Mouse (Mus musculus) thymus, adult 2 months (tissue): ENCODE results near the gene Lat.

ENCODE experiments used
- CTCF ChIP-seq: fragments of 200-500 bp; IDR thresholded peaks from 2 replicates; pipeline ENCODE4 v1.5.1; 2012; ENCODE audit warnings: mild to moderate bottlenecking, control low read depth, low read length, moderate library complexity, borderline replicate concordance; ENCODE audit not compliant: control insufficient read depth, poor library complexity, insufficient read depth; ENCODE audit errors: extremely low read depth
- POLR2A ChIP-seq: fragments of 200-500 bp; IDR thresholded peaks from 2 replicates; pipeline ENCODE4 v1.6.1; 2012; ENCODE audit warnings: mild to moderate bottlenecking, low read length, control low read depth, moderate library complexity; ENCODE audit not compliant: control insufficient read depth, poor library complexity, insufficient read depth; ENCODE audit errors: extremely low read depth

DNA sequence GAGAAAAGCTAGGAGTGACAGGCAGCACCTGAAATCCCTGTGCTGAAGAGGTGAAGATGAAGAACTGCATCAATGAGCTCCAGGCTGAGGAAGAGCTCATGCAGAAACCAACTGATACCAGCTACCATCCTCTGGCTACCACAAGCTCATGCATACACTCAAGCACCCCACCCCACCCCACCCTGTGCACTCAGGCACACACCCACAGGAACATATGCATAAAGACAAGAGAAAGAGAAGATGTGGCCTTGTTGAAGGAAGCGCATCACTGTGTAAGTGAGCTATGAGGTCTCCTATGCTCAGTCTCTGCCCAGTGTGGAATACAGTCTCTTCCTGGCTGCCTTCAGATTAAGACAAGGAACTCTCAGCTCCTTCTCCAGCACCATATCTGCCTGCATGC is 18.8 kb upstream of the Lat start:
- TF ChIP-seq CTCF: no peak
- no peak for TF ChIP-seq POLR2A
